Mouse (Mus musculus) ovary, adult 10 weeks (tissue): Measurements from ENCODE around the gene Prl3d3. TPM values are rescaled to one million over a fixed set of nuclear protein-coding genes. Genes with fewer than 3 reads are reported as not detected.

ENCODE experiments used
- polyA plus RNA-seq: library from polyadenylated mRNA; stranded (reverse); fragments of 350-450 nt; fragmentation: Illumina TruSeq; extraction: RNeasy Lipid Tissue Mini Kit (QIAGEN cat#74804); gene quantifications from one replicate; pipeline ENCODE4 v1.2.3, GENCODE M21; 2014

Gene Prl3d3
- polyA plus RNA-seq = not detected

DNA sequence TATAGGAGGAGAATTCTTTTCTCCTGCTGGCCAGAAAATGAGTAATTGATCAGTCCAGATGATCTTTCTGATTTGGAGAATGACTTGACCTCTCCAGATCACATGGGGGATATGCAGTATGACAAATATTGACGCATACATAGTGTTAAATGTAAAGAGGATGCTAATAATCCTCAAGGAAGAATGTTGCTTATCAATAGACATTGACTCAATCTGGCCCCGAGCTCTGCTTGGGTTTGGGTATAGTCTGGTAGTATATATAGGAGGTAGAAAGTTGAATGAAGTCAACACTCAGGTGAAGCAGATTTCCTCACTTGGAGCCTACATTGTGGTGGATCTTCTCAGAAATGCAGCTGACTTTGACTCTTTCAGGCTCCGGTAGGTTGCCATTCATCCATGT, at the start of gene Prl3d3:
Gene Prl3d3 (plus strand): TSS at position 301 of the 400 bp plus-strand sequence.

DNA sequence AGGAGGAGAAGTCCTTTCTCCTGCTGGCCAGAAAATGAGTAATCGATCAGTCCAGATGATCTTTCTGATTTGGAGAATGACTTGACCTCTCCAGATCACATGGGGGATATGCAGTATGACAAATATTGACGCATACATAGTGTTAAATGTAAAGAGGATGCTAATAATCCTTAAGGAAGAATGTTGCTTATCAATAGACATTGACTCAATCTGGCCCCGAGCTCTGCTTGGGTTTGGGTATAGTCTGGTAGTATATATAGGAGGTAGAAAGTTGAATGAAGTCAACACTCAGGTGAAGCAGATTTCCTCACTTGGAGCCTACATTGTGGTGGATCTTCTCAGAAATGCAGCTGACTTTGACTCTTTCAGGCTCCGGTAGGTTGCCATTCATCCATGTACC, 35.2 kb upstream of the Prl3d3 start, which contains the start of gene Prl3d2:
Gene Prl3d2 (plus strand): TSS at position 301 of the 400 bp plus-strand sequence.

DNA sequence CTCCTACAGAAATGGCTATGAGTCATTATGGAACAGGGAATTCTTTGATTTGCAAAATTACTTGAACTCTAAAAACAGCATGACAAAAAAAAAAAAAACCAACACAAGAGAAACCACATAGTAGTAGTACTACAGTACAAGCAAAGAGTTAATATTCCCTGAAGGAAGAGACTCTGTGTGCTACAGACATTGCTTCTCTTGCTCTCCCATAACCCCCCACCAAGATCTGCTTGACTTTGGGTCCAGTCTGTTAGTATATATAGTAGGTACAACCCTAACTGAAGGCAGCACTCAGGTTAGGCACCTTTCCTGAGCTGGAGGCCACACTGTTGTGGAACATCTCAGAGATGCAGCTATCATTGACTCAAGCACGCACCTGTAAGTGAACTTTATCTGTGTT, 39.8 kb downstream of the Prl3d3 start, which contains the start of gene Prl3c1:
Gene Prl3c1 (plus strand): TSS at position 301 of the 400 bp plus-strand sequence.

Other genes starting within 250 kb of the Prl3d3 start
- not detected for gene Prl, start 99.2 kb upstream of the Prl3d3 start, polyA plus RNA-seq
- not detected for gene Prl3d1, start 62.6 kb upstream of the Prl3d3 start, polyA plus RNA-seq
- gene Prl3d2, start 35.1 kb upstream of the Prl3d3 start, polyA plus RNA-seq = not detected
- not detected for gene Prl3c1, start 39.9 kb downstream of the Prl3d3 start, polyA plus RNA-seq
- gene Prl3b1, start 85.1 kb downstream of the Prl3d3 start, polyA plus RNA-seq = not detected
- not detected for gene Prl3a1, start 102.6 kb downstream of the Prl3d3 start, polyA plus RNA-seq
- not detected for gene Prl6a1, start 155.8 kb downstream of the Prl3d3 start, polyA plus RNA-seq
- gene Prl8a2, start 188.9 kb downstream of the Prl3d3 start, polyA plus RNA-seq = 0.54 TPM
- gene Prl2b1, start 234.1 kb downstream of the Prl3d3 start, polyA plus RNA-seq = not detected